Mouse (Mus musculus): ENCODE measurements at regions not wholly inside any gene's neighbourhood (a gene's known extent, or its start where the extent isn't known, plus 50 kb on each side); places are given as distances from the start of the nearest gene placed in this dataset.
"Not testable (repeated sequence)": the region's sequence is repeated elsewhere in the genome, so short reads cannot be mapped to it uniquely, and the experiment has no call there.

DNA sequence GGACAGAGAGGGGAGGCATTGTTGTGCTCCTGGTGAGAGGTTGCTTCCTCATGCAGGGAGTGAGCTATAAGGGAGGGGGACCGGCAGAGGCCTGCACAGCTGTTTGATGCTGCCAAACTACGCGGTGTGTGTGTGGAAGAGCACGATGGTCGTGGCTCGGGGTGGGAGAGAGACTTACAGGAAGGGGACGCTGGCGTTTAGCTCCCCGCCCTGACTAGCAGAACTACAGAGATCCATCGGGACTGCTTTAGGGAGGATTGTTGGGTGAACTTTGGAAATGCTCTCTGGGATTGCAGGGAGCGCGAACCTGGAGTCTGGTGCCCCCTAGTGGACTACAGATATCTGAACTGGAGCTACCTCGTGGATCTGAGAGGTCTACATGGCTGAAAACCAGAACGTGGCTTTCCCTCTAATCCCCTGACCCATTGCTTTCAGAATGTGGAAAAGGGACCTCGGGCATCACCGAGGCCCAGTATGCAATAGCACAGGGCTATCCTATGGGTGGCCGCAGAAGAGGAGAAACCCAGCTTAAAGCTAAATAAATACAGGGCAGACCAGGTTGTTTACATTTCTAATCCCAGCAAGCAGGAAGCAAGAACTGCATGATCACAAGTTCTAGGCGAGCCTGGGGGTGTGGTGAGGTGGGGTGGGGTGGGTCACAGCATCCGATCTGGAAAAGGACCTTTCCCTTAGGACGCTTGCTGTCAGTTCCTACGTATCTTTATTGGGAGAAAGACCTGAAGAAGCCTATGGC lies 57.2 kb upstream of the AU015836 start:
- Histone ChIP-seq H3K4me1 (replicated peaks; ENCODE audit: control insufficient read depth, insufficient read depth, low read length) (no peaks in the 10 kb centered on the region), H3K9ac (ENCODE audit: low read depth, low read length) (no peak overlapping the region), H3K36me3 (ENCODE audit: control insufficient read depth, insufficient read depth) (no peaks in the 10 kb centered on the region), H3K4me3 (ENCODE audit: low read depth, low read length) (peak overlapping the region; percentile 24), H3K27ac (ENCODE audit: low read depth, low read length) (no peak overlapping the region), H3K4me2 (replicated peaks; ENCODE audit: low read depth) (peak overlapping the region; percentile 49), H3K27me3 (replicated peaks; ENCODE audit: control insufficient read depth, insufficient read depth, low read length) (no peaks in the 10 kb centered on the region), H3K9me3 (ENCODE audit: control insufficient read depth) (no peaks in the 10 kb centered on the region)
- WGBS, result 22% methylated on average over 21 of the region's 21 CpGs
- TF ChIP-seq CTCF (IDR thresholded peaks at IDR 0.05; ENCODE audit: low read depth), result peak; percentile 85
- ATAC-seq, result peak; percentile 67; the same call in 1 of the 2 replicates

DNA sequence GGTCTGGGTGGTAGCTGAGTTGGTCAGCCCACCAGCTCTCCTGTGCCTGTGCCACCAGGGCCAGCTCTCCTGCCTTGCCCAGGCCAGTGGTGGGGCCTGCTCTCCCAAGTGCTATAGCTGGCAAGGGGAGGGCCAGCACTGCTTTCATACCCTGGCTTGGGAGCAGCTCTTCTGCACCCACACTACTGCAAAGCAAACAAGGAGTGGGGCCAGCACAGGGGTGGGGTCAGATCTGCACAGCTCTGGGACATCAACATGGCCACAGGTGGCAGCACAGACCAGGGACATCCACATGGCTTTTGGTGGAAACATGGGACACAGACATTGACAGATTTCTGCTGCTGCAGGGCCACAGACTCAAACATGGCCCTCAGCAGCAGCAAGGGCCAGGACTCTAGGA lies 52.9 kb upstream of the AU015836 start:
- no peak overlapping the region for H3K4me3 ChIP-seq (ENCODE audit: low read depth, low read length)
- H3K27ac ChIP-seq (ENCODE audit: low read depth, low read length), result no peak overlapping the region
- no peak overlapping the region for H3K4me2 ChIP-seq (replicated peaks; ENCODE audit: low read depth)
- H3K4me1 ChIP-seq (replicated peaks; ENCODE audit: control insufficient read depth, insufficient read depth, low read length), result no peaks in the 10 kb centered on the region
- TF ChIP-seq CTCF (IDR thresholded peaks at IDR 0.05; ENCODE audit: low read depth), result peak; percentile 56
- no peaks in the 10 kb centered on the region for H3K36me3 ChIP-seq (ENCODE audit: control insufficient read depth, insufficient read depth)
- no peak overlapping the region for H3K9ac ChIP-seq (ENCODE audit: low read depth, low read length)
- 0 out of 2 replicates have a peak, but pooled peaks have one; percentile 53 for ATAC-seq
- no peaks in the 10 kb centered on the region for H3K27me3 ChIP-seq (replicated peaks; ENCODE audit: control insufficient read depth, insufficient read depth, low read length)
- no peaks in the 10 kb centered on the region for H3K9me3 ChIP-seq (ENCODE audit: control insufficient read depth)

DNA sequence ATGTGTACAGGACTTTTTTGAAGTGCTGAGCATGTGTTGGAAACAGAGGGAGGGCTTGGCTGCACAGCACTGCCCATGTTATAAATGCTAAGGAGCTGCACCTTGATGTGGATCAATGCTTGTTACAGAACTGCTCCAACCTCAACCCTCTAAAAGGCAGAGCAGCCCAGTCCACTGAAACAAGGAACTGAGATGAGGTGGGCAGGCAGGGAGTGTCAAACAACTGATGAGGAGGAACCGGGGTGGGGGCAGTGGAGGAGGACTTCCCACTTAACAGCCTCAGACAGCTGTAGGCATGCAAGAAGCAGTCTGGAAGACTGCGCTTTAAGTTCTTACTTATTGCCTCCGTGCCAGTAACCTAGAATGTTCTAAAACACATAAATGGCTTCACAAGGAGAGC lies 51.1 kb upstream of the AU015836 start:
- 69% methylated on average over 3 of the region's 3 CpGs for WGBS
- ATAC-seq, result not testable (repeated sequence)

More for the DNA sequence above, 51.1 kb upstream of the AU015836 start:
- not testable (repeated sequence) for H3K27me3 ChIP-seq (replicated peaks; ENCODE audit: control insufficient read depth, insufficient read depth, low read length); H3K4me3 ChIP-seq (ENCODE audit: low read depth, low read length); H3K4me2 ChIP-seq (replicated peaks; ENCODE audit: low read depth); H3K9me3 ChIP-seq (ENCODE audit: control insufficient read depth); H3K9ac ChIP-seq (ENCODE audit: low read depth, low read length); H3K27ac ChIP-seq (ENCODE audit: low read depth, low read length); H3K4me1 ChIP-seq (replicated peaks; ENCODE audit: control insufficient read depth, insufficient read depth, low read length); H3K36me3 ChIP-seq (ENCODE audit: control insufficient read depth, insufficient read depth)

Measured in intestine, postnatal 0 days (tissue).